Mouse (Mus musculus) ovary, postnatal 10 days (tissue): Measurements from ENCODE around the gene Adgrg6.

ENCODE experiments used
- DNase-seq: peaks from one replicate; pipeline ENCODE4 v3.0.0; 2022; ENCODE audit warnings: low spot score

The Adgrg6 gene

DNA sequence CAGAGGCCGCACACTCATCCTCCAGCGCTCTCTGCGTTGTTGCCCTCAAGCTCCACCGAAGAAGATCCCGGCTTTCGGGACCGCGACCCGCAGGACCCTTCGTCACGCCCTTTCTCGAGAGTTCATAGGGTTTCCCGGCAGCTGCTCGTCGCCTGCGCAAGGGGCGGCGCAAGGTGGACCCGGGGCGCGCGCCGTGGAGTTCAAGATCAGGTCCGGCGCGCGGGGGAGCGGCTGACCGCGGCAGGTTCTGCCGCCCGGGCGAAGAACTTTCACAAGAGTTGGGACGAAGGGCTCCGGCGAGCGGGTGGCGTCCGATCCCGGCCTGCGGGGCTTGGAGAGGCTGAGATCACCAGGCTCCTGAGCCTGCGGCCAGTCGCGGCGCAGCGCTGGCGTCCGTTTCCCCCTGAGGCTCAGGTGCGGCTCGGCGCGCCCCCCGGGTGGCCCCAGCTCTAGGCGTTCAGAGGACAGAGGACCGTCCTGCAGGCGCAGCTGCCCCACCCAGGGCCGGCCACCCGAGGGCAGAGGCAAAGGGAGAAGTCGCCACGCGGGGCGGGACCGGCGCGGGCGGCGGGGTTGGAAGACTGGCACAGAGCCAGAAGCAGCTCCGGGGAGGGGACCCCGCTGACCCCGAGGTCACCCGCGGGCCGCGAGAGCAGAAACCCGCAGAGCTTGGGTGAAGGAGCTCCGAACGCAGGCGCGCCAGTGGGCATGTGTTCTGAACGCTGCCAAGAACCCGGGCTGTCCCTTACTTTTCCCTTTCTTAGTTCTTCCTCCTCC, at the start of gene Adgrg6:
Gene Adgrg6, minus strand, starts transcription at position 719 of the 777 bp plus-strand sequence.
- peak; percentile 28 for DNase-seq

GRCm38 (mm10) chr10:14592215-14592614, 46.8 kb upstream of the Adgrg6 start:
- no peak for DNase-seq

DNA sequence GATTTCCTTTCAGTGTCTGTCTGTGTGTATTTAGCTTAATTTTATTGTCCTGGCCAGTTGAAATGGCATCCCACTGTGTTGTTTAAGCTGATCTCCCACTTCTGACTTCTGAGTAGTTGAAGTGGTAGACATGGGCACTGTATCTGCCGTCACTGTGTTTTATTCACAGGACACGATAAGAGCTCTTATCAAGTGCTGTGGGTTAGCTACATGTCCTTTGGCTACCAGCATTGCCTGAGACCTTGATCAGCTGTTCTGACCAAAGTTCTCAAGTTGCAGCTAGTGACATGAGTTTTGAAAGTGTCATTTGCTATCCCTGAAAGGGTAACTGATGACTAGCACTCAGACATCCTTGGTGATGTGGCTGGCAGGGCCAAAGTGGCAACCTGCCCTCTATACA, 45.4 kb upstream of the Adgrg6 start:
- no peak for DNase-seq

DNA sequence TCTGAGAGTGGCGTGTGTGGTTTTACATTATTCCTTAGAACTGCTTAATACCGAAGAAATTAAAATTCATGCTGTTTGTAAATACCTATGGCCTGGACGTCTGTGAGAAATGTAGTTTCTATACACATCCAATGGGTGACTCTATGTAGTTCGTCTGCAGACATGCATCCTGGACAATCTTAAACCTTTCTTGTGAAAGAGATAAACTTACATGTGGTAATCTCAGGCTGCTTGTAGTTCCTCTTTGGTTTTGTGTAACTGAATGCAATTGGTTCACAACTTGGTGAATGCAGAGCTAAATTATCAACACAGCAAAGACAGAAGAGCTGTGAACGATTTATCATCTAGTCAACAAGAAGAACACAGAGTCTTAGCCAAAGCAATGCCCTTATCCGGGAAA, 44.2 kb upstream of the Adgrg6 start:
- DNase-seq, result no peak

- DNase-seq, result no peak
These were observed 38.0 kb upstream of the Adgrg6 start for GRCm38 (mm10) chr10:14583496-14583895.

DNA sequence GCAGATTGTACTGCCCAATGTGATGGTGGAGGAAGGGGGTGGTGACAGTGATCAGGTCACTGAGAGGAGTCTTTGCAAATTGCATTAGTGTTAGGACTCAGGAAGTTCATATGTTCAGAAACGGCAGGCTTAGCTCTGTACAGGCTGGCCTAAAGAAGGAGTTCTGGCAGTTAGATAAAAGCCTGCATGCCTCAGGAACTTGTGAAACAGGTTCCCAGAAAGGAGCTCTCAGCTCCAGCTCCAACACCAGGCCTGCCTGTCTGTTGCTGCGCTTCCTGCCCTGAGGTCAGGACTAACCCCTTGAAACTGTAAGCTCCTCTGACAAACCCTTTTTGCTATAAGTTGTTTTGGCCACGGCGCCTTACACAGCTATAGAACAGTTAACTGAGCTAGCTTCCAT, 28.8 kb upstream of the Adgrg6 start:
- no peak for DNase-seq

GRCm38 (mm10) chr10:14571143-14571542, 25.7 kb upstream of the Adgrg6 start:
- no peak for DNase-seq

- no peak for DNase-seq
These were observed 25.2 kb upstream of the Adgrg6 start for GRCm38 (mm10) chr10:14570616-14571015.

DNA sequence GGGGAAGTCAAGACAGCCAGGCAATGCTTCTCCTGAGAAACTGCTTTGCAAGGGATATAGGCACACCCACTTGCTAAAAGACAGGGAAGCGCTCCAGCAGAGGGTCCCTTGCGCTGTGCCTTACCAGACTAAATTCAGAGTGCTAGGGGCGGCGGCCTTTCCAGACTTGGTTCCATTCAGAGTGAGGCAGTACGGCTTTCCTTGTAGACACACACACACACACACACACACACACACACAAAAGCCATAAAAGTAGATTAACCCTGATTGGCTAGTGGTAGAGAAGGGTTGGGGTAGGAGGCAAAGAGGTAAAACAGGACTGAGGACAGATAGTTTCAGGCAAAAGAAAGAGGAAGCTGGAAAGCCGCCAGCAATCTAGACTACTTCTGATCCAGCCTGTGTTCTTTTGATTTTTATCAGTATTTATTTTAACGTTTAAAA, 672 bp upstream of the Adgrg6 start:
- no peak for DNase-seq

DNA sequence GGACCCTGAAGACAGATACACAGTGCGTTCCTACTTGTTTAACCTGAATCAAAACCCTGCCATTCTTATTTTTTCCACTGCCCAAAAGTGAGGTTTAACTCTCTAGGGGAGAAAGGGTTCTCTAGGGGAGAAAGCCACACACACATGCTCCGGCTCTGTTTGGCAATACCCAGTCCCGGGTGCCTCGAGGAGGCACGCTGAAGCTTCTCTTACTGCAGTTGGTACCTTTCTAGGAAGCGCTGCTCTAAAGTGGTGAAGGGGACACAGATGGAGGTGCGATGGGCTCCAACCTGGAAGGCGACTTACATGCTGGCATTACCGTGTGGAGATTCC, 885 bp downstream of the Adgrg6 start:
- no peak for DNase-seq

DNA sequence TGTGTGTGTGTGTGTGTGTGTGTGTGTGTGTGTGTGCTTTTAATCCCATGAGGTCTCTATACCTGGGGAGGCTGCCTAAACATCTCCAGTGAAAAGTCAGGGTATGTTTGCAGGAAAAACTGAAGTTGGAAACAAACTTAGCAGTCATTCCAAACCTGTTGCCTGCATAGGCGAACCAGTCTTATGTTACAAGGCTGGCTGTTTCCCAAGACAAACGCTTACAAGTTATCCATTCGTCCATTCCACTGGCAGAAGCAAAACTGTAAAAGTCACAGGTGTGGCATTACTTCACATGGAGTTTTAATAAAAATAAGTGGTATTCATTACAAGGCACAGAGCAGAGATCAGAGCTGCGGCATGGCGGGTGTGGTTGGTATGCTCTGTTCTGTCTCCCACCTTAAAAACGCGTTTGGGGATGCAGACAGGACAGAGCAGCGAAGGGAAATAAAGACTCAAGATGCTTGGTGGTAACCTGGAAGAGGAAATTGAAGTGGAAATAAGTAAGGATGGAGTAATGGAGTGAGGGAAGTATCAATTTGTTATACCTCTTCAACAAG, 1.9 kb downstream of the Adgrg6 start:
- no peak for DNase-seq

DNA sequence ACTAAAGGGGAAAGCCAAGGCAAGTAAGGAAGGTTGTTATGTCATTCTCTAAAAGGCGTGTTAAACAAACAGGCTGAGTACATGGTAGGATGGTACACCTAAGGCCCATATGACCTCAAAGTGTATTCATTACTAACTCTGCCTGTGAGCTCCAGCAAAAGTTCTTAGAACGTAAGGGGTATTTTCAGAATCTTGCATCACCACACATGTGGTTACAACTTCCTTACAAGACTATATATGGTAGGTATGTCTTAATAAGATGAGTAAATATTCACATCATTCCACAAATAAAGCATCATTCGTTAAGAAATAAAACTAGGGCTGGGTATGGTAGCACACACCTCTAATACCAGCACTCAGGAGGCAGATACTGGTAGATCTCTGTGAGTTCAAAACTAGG, 8.4 kb downstream of the Adgrg6 start:
- DNase-seq, result no peak

GRCm38 (mm10) chr10:14531090-14531489, 14.4 kb downstream of the Adgrg6 start:
- DNase-seq, result no peak

GRCm38 (mm10) chr10:14530670-14531069, 14.8 kb downstream of the Adgrg6 start:
- DNase-seq, result no peak

GRCm38 (mm10) chr10:14527765-14528164, 17.7 kb downstream of the Adgrg6 start:
- DNase-seq, result no peak

DNA sequence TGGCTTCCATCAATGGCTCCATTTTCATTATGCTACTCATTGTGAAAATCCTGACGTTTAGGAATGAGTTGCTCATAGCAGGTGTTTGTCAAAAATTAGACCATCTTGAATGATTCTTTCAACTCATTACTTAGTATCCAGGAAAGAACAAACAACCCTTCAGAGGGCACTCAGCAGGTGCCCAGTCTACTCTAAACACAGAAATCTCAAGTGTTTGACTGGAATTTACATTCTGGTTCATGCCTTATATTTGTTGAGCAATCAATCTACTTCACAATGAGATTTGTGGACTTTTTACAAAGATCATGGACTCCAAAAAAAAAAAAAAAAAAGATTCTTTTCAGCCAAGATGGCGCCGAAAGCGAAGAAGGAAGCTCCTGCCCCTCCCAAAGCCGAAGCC, 22.7 kb downstream of the Adgrg6 start:
- DNase-seq, result no peak

- DNase-seq, result no peak
These were observed 24.4 kb downstream of the Adgrg6 start for GRCm38 (mm10) chr10:14520912-14521675.

DNA sequence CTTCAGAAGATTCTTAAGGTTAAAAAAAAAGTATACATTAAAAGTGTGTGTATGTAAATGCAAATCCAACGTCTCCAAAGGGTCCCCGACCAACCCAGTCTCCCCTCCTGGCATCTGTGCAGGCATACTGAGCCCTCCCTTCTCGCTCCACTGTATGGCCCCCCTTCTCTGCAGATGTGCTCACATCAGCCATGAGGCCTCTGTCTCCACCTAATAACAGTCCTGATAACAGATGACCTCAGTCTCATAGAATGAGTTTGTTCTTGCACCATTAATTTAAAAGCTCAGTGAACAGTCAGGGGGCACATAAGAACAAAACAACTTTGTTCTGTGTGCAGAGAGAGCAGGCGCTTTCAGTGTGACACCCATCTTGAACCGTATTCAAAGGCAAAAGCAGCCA, 27.6 kb downstream of the Adgrg6 start:
- no peak for DNase-seq

DNA sequence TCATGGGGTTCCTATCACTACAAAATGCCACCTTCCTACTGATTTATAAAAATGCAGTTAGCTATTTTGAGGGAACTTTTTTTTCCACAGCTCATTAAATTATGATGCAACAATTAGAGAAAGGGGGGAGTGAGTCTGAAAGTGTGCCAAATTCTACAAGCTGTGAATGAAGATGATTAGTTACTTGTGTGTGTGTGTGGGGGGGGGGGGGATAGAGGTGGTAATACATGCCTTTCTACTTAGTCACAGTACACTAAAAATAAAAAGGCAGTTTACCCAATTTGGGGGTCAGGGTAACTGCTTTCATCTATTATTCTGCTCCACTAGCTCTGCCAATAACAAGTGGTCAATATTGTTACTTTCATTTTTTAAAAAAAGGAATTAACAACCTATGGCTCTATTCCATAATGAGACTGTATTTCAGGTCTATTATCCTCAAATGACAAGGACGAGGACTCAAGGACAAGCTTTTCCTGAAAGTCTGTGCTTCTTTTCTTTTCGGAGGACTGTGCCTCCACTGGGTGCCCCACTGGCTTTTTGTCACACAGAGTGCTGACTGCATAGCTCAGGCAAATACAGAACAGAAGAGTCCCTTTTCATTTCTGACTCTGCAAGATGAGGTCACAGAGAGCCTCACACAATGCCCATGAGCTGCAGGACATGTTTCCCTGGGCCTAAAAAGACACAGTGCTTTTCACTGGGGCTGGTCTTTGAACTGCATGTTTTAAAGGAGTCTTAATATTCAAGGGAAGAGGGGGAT, 33.4 kb downstream of the Adgrg6 start:
- no peak for DNase-seq

- no peak for DNase-seq
These were observed 34.3 kb downstream of the Adgrg6 start for GRCm38 (mm10) chr10:14511157-14511556.

GRCm38 (mm10) chr10:14495658-14496057, 49.8 kb downstream of the Adgrg6 start:
- DNase-seq, result no peak

DNA sequence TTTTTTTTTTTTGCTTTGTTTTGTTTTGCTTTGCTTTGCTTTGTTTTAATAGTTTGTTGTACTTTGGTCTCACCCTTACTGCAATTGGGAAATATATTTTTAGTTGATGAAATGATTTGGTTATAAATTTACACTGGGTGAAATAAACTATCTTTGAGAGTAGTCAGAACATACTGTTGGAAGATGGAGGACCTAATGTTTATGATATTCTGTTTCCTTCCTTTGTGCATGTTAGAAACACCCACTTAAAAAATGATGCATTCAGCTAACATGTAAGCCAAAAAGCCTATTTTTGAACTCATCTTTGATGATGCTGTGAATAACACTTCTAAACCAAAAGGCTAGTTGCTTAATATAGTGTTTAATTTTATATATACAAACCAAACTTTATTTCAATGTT, 50.3 kb downstream of the Adgrg6 start:
- no peak for DNase-seq

- DNase-seq, result no peak
These were observed 53.6 kb downstream of the Adgrg6 start for GRCm38 (mm10) chr10:14491838-14492237.
